Mouse (Mus musculus) myocyte (in vitro differentiated cells): ENCODE results near the gene Zkscan3. TPM values are rescaled to one million over a fixed set of nuclear protein-coding genes. Genes with fewer than 3 reads are reported as not detected.
A peak's percentile ranks its signal among the peaks of the same experiment; 100 is the strongest.
"Not testable (repeated sequence)": the region's sequence is repeated elsewhere in the genome, so short reads cannot be mapped to it uniquely, and the experiment has no call there.

Source experiments
- H3K27me3 ChIP-seq: one replicate; pipeline ENCODE4 v1.6.1; 2011; ENCODE audit not compliant: control insufficient read depth, insufficient read depth, insufficient read length
- H3K36me3 ChIP-seq: one replicate; pipeline ENCODE4 v1.6.1; 2011; ENCODE audit not compliant: control insufficient read depth, insufficient read depth
- H3K4me2 ChIP-seq: one replicate; pipeline ENCODE4 v1.6.1; 2011; ENCODE audit warnings: low read depth, control low read depth
- H3K4me3 ChIP-seq: one replicate; pipeline ENCODE4 v1.5.1; 2011; ENCODE audit warnings: mild to moderate bottlenecking, control low read depth, moderate library complexity
- H3K79me2 ChIP-seq: one replicate; pipeline ENCODE4 v1.6.1; 2011; ENCODE audit not compliant: control insufficient read depth, insufficient read depth
- H3ac ChIP-seq: one replicate; pipeline ENCODE4 v1.6.1; 2011; ENCODE audit not compliant: control insufficient read depth, insufficient read length
- CEBPB ChIP-seq: IDR thresholded peaks from 2 replicates; pipeline ENCODE4 v1.6.1; 2011; ENCODE audit warnings: mild to moderate bottlenecking, moderate library complexity; ENCODE audit not compliant: poor library complexity, insufficient read depth, severe bottlenecking
- E2F4 ChIP-seq: IDR thresholded peaks from one replicate; pipeline ENCODE4 v1.6.1; 2011; ENCODE audit warnings: mild to moderate bottlenecking, control low read depth, moderate library complexity; ENCODE audit not compliant: insufficient read depth
- MAX ChIP-seq: IDR thresholded peaks from one replicate; pipeline ENCODE4 v1.6.1; 2011; ENCODE audit warnings: low read depth, mild to moderate bottlenecking, control low read depth
- MYOD1 ChIP-seq, 3 experiments: IDR thresholded peaks; one replicate each; pipeline ENCODE4 v1.6.1; 2011; ENCODE audit warnings: control low read depth in 2 of 3, low read depth in 2 of 3, mild to moderate bottlenecking in 2 of 3, moderate library complexity in 1 of 3; ENCODE audit not compliant: insufficient read length in 2 of 3, control insufficient read depth in 1 of 3
- MYOG ChIP-seq, 3 experiments: IDR thresholded peaks; one replicate each; pipeline ENCODE4 v1.6.1; 2011; ENCODE audit warnings: control low read depth in 2 of 3, low read depth in 2 of 3, mild to moderate bottlenecking in 2 of 3; ENCODE audit not compliant: insufficient read length in 2 of 3, control insufficient read depth in 1 of 3, insufficient read depth in 1 of 3
- POLR2A ChIP-seq: IDR thresholded peaks from one replicate; pipeline ENCODE4 v1.6.1; 2011; ENCODE audit warnings: low read depth, mild to moderate bottlenecking, control low read depth, moderate library complexity; ENCODE audit not compliant: insufficient read length
- POLR2AphosphoS2 ChIP-seq: IDR thresholded peaks from one replicate; pipeline ENCODE4 v1.6.1; 2011; ENCODE audit warnings: low read depth, control low read depth; ENCODE audit not compliant: insufficient read length
- REST ChIP-seq: IDR thresholded peaks from one replicate; pipeline ENCODE4 v1.6.1; 2011; ENCODE audit warnings: mild to moderate bottlenecking, control low read depth, moderate library complexity; ENCODE audit not compliant: insufficient read depth, insufficient read length
- SRF ChIP-seq: IDR thresholded peaks from one replicate; pipeline ENCODE4 v1.6.1; 2011; ENCODE audit warnings: low read depth; ENCODE audit not compliant: control insufficient read depth, insufficient read length
- TCF12 ChIP-seq: IDR thresholded peaks from one replicate; pipeline ENCODE4 v1.6.1; 2011; ENCODE audit warnings: mild to moderate bottlenecking, control low read depth; ENCODE audit not compliant: poor library complexity, insufficient read depth, severe bottlenecking
- TCF3 ChIP-seq: IDR thresholded peaks from one replicate; pipeline ENCODE4 v1.6.1; 2011; ENCODE audit warnings: low read depth, control low read depth; ENCODE audit not compliant: insufficient read length
- USF1 ChIP-seq: IDR thresholded peaks from one replicate; pipeline ENCODE4 v1.6.1; 2011; ENCODE audit warnings: low read depth, mild to moderate bottlenecking, control low read depth, moderate library complexity
- polyA plus RNA-seq: library from polyadenylated mRNA; unstranded; fragments of >200 nt; fragmentation: generic; extraction: Trizol; gene quantifications from one replicate; pipeline ENCODE4 v1.2.1, GENCODE M21; 2012; ENCODE audit warnings: missing spikeins

Gene Zkscan3
- polyA plus RNA-seq, 1 experiment, result 13.6 TPM

- H3K79me2 ChIP-seq, result peaks cover 35% of the 10 kb centered on the region
- no peaks in the 10 kb centered on the region for H3K27me3 ChIP-seq
- peak overlapping the region; percentile 72 for H3K4me2 ChIP-seq
- TF ChIP-seq REST, result no peak
- no peak for TF ChIP-seq MAX
- TF ChIP-seq SRF, result no peak
- TF ChIP-seq USF1, result no peak
- peaks cover 15% of the 10 kb centered on the region for H3K36me3 ChIP-seq
- peak overlapping the region; percentile 31 for H3ac ChIP-seq
- peak overlapping the region; percentile 70 for H3K4me3 ChIP-seq
These were observed 794 bp downstream of the Zkscan3 start for GRCm38 (mm10) chr13:21401636-21402286.

GRCm38 (mm10) chr13:21401166-21401565 is 1.4 kb downstream of the Zkscan3 start:
- Histone ChIP-seq H3K4me3 (peak overlapping the region; percentile 70), H3K79me2 (peaks cover 35% of the 10 kb centered on the region), H3K36me3 (peaks cover 20% of the 10 kb centered on the region), H3ac (no peak overlapping the region), H3K27me3 (no peaks in the 10 kb centered on the region), H3K4me2 (peak overlapping the region; percentile 72)
- no peak for TF ChIP-seq TCF12
- no peak for TF ChIP-seq REST
- no peak for TF ChIP-seq E2F4
- no peak for TF ChIP-seq CEBPB
- TF ChIP-seq POLR2AphosphoS2, result no peak
- TF ChIP-seq USF1, result no peak
- no peak for TF ChIP-seq MAX
- no peak for TF ChIP-seq TCF3
- no peak for TF ChIP-seq MYOD1 (IDR thresholded peaks at IDR 0.05; ENCODE audit: control insufficient read depth in 1 of 3, insufficient read length in 2 of 3, low read depth in 2 of 3)
- no peak for TF ChIP-seq POLR2A
- TF ChIP-seq SRF, result no peak
- no peak for TF ChIP-seq MYOG (IDR thresholded peaks at IDR 0.05; ENCODE audit: control insufficient read depth in 1 of 3, insufficient read depth in 1 of 3, insufficient read length in 2 of 3, low read depth in 2 of 3)

GRCm38 (mm10) chr13:21397486-21397885 is 5.1 kb downstream of the Zkscan3 start:
- Histone ChIP-seq H3K36me3 (peaks cover 44% of the 10 kb centered on the region), H3ac (no peak overlapping the region)
- no peak for TF ChIP-seq MYOD1 (IDR thresholded peaks at IDR 0.05; ENCODE audit: control insufficient read depth in 1 of 3, insufficient read length in 2 of 3, low read depth in 2 of 3)
- no peak for TF ChIP-seq E2F4
- TF ChIP-seq POLR2A, result no peak
- TF ChIP-seq TCF12, result no peak
- TF ChIP-seq REST, result no peak
- no peak for TF ChIP-seq USF1
- no peak for TF ChIP-seq CEBPB
- no peak for TF ChIP-seq POLR2AphosphoS2
- TF ChIP-seq MAX, result no peak
- no peak for TF ChIP-seq MYOG (IDR thresholded peaks at IDR 0.05; ENCODE audit: control insufficient read depth in 1 of 3, insufficient read depth in 1 of 3, insufficient read length in 2 of 3, low read depth in 2 of 3)
- no peak for TF ChIP-seq SRF
- no peak for TF ChIP-seq TCF3

GRCm38 (mm10) chr13:21396048-21396447 is 6.5 kb downstream of the Zkscan3 start:
- H3K4me3 ChIP-seq, result not testable (repeated sequence)

More at GRCm38 (mm10) chr13:21397486-21397885, 5.1 kb downstream of the Zkscan3 start:
- Histone ChIP-seq H3K4me2 (no peak overlapping the region), H3K79me2 (peaks cover 35% of the 10 kb centered on the region), H3K27me3 (no peaks in the 10 kb centered on the region), H3K4me3 (no peak overlapping the region)

GRCm38 (mm10) chr13:21395623-21396022 is 6.9 kb downstream of the Zkscan3 start:
- H3K27me3 ChIP-seq, result no peaks in the 10 kb centered on the region
- peaks cover 59% of the 10 kb centered on the region for H3K36me3 ChIP-seq
- H3K4me2 ChIP-seq, result no peak overlapping the region
- H3K79me2 ChIP-seq, result peaks cover 17% of the 10 kb centered on the region
- H3K4me3 ChIP-seq, result no peak overlapping the region
- no peak overlapping the region for H3ac ChIP-seq
- TF ChIP-seq MYOD1 (IDR thresholded peaks at IDR 0.05; ENCODE audit: control insufficient read depth in 1 of 3, insufficient read length in 2 of 3, low read depth in 2 of 3) (no peak), REST (no peak), POLR2A (no peak), CEBPB (no peak), TCF12 (no peak), USF1 (no peak)

More at GRCm38 (mm10) chr13:21396048-21396447, 6.5 kb downstream of the Zkscan3 start:
- H3K36me3 ChIP-seq, result peaks cover 55% of the 10 kb centered on the region
- not testable (repeated sequence) for H3ac ChIP-seq, H3K27me3 ChIP-seq, H3K4me2 ChIP-seq
- H3K79me2 ChIP-seq, result peaks cover 21% of the 10 kb centered on the region
